Comparison of ENCODE assay signal across 1 mouse cellular context in the genomic region with DNA sequence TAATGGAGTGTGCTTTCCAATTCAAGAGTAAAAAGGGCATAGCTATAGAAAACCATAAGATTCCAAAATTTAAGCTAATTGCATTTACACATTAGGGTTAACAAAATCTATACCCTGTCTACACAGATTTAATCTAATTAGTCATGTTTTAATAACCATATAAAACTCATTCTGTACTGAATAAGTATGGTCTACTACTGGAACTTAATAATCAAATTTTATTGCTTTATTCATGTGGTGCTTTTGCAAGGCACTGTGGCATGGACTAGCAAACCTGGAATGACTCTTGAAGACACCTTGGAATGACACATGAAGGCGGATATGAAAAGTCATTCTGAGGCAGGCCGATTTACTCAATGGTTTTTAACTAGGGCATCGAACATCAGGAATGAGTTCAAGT.
TF ChIP-seq lines count a peak whose summit lies in the region.

No protein-coding gene starts in this region.

TF ChIP-seq in MEL, 35 proteins besides CTCF, POLR2A, EP300 and RAD21:
- TF ChIP-seq ZMIZ1 (IDR thresholded peaks at IDR 0.05; ENCODE audit: low read depth, low read length): no peak
- TF ChIP-seq JUND (IDR thresholded peaks at IDR 0.05; ENCODE audit: low read depth, low read length): no peak
- no peak for TF ChIP-seq HCFC1 (IDR thresholded peaks at IDR 0.05; ENCODE audit: low read depth, low read length)
- TF ChIP-seq ZC3H11A (IDR thresholded peaks at IDR 0.05; ENCODE audit: low read depth, low read length): no peak
- no peak for TF ChIP-seq MYB (IDR thresholded peaks at IDR 0.05; ENCODE audit: low read depth, low read length)
- TF ChIP-seq MAZ (IDR thresholded peaks at IDR 0.05; ENCODE audit: low read depth, low read length): no peak
- TF ChIP-seq UBTF (IDR thresholded peaks at IDR 0.05; ENCODE audit: borderline replicate concordance, insufficient read depth, low read depth, low read length): no peak
- TF ChIP-seq MEF2A (IDR thresholded peaks at IDR 0.05; ENCODE audit: extremely low read depth, insufficient replicate concordance, low read depth, low read length, poor library complexity, severe bottlenecking): no peak
- TF ChIP-seq GATA1 (IDR thresholded peaks at IDR 0.05; ENCODE audit: low read depth, low read length): no peak
TF ChIP-seq in MEL: peak in this region for 0.
